Mouse (Mus musculus): Measurements from ENCODE around the gene Mok. TPM values are rescaled to one million over a fixed set of nuclear protein-coding genes. Genes with fewer than 3 reads are reported as not detected.

Mok gene
- total RNA-seq, 2 experiments from 2014 or later: 0.25 to 0.31 TPM

DNA sequence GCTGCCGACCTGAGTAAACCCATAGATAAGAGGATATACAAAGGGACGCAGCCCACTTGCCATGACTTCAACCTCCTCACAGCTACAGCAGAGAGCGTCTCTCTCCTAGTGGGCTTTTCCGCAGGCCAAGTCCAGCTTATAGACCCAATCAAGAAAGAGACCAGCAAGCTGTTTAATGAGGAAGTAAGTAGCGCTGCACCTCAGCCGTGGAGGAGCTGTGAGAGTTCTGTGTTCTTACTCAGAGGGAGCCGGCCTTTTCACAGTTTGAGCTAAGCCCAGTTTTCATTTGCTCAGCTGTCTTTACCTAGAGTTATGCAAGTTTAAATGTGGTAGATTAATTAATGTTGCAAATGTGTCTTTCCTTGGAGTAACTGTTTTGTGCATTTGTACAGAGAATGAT lies 61.4 kb downstream of the Mok start:
- intact Hi-C loops (cut with DNase I; ENCODE audit: low total_unique reads): no loop called here
- no peak for DNase-seq

GRCm38 (mm10) chr12:110777853-110778252 lies 62.9 kb downstream of the Mok start:
- intact Hi-C loops (cut with DNase I; ENCODE audit: low total_unique reads): no loop called here

GRCm38 (mm10) chr12:110775628-110776426 lies 64.9 kb downstream of the Mok start:
- intact Hi-C loops (cut with DNase I; ENCODE audit: low total_unique reads): no loop called here
- DNase-seq: no peak

More at GRCm38 (mm10) chr12:110777853-110778252, 62.9 kb downstream of the Mok start:
- no peak for DNase-seq

DNA sequence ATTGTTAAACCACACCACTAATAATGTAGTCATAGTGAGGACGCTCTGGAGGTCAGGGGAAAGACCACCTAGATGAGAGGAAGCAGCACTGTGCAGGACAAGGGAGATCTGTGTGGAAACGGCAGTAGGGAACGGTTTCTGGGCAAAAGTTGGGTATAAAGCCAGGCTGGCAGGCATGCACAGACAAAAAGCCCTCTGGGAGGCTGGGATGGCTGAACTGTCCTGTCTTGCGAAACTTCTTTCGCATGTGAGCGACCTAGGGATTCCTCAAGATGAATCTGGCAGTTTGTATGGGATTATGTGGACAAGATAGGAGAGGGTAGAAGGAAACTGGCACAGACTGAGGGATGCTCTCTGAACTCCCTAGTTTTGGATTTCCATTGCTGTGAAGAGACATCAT lies 68.8 kb downstream of the Mok start:
- no peak for DNase-seq
- intact Hi-C loops (cut with DNase I; ENCODE audit: low total_unique reads): no loop called here

- DNase-seq: no peak
- intact Hi-C loops (cut with DNase I; ENCODE audit: low total_unique reads): no loop called here
Observed at GRCm38 (mm10) chr12:110770479-110771247, 70.1 kb downstream of the Mok start.

DNA sequence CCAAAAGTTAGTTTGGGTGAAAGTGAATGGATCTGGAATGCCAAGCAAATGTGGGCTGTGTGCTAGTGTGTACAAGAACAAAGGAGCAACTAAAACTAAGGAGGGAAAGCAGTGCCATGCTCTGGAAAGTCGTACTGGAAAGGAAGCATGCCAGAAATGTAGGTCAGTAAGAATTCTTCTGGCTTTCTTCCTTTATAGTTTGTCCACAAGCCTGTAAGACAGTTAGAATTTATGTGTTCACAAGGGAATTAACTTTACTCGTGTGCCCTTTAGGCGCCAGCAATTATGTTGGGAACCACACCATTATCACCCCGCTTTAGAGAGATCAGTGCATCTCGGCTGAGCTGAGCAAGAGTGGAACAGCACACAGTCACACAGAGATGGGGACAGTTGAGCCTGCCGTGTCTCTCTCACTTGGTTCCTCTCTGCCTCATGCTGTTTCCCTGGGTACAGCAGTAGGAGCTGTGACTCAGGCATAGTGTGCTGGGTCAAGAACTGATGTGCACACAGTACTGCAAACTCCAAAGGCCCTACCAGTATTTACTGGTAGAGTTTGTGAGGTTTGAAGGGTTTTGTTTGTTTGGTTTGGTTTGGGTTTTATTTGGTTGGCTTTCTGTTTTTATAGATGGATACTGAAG lies 71.0 kb downstream of the Mok start:
- intact Hi-C loops (cut with DNase I; ENCODE audit: low total_unique reads): no loop called here
- no peak for DNase-seq

GRCm38 (mm10) chr12:110768562-110768961 lies 72.2 kb downstream of the Mok start:
- no peak for DNase-seq
- intact Hi-C loops (cut with DNase I; ENCODE audit: low total_unique reads): no loop called here

DNA sequence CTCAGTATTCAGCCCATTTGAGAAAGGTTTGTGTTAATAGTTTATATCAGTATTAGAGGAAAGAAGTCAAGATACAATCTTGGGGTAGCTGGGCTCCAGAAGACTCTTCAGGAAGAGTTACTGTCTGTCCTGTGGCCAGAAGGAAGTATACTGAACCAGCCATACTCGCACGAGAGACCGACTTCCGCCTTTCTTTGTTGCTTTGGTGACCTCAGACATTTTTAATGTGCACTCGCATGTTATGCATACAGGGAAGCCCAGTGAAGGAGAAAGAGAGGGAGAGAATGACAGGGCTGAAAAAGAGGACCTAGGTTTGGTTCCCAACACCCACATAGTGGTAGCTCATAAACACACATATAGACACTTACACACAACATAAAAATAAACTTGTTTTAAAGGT lies 76.2 kb downstream of the Mok start:
- intact Hi-C loops (cut with DNase I; ENCODE audit: low total_unique reads): no loop called here
- DNase-seq: no peak

DNA sequence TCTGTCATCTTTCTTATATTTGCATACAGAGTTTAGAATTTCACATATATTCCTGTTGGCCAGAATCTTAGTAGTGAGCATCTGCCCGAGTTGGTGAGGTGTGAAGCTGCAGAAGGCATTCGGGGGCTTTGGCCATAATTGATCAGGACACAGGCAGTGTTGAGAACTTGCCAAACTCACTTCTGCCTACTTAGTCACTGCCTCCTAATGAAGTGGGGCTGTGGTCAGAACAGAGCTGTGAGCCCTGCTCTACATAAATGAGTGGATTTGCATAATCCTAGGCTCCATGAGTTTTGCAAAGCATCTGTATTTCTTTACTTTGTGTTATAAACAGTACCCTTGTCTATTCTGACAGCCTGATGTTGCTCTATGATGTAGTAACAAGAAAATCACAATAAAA lies 78.4 kb downstream of the Mok start:
- DNase-seq: no peak
- intact Hi-C loops (cut with DNase I; ENCODE audit: low total_unique reads): no loop called here

DNA sequence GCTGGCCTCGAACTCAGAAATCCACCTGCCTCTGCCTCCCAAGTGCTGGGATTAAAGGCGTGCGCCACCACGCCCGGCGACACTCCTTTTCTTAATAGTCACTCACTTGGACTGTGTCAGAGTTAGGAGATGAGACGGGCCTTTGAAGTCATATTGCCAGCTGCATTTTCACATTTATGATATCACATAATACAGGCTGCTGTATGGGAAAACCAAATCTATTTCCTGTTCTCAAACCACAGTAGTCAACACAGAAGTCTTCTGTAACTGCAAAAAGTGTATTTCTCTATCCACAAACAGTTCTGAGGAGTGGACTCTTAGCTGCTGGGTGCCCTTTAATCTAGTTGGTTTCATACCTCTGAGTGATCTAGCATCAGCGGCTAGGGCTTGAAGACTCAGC lies 81.8 kb downstream of the Mok start:
- no peak for DNase-seq
- intact Hi-C loops (cut with DNase I; ENCODE audit: low total_unique reads): no loop called here

Other genes with a start within 250 kb of the Mok start
- 10 to 100 TPM; 63.0 to 69.7 TPM for gene Dync1h1, start 239.5 kb downstream of the Mok start, total RNA-seq (2021)
- gene 1700001K19Rik, start 158.3 kb downstream of the Mok start, total RNA-seq (2021): not detected
- 10 to 100 TPM; 33.3 to 62.2 TPM for gene Hsp90aa1, start 138.2 kb downstream of the Mok start, total RNA-seq (2021)
- 10 to 100 TPM; 19.1 to 20.3 TPM for gene Wdr20, start 103.0 kb downstream of the Mok start, total RNA-seq (2021)
- 1 to 10 TPM; 3.9 to 5.4 TPM for gene Zfp839, start 9.3 kb upstream of the Mok start, total RNA-seq (2021)
- gene Cinp, start 48.2 kb upstream of the Mok start, total RNA-seq (2021): 10 to 100 TPM; 30.5 to 32.9 TPM
- 1 to 10 TPM; 2.7 to 2.8 TPM for gene Tecpr2, start 48.3 kb upstream of the Mok start, total RNA-seq (2021)
- 100 to 1,000 TPM in 1 of 2 experiments, 10 to 100 TPM in 1; 87.2 to 221 TPM for gene Ankrd9, start 138.1 kb upstream of the Mok start, total RNA-seq (2021)
- gene Rcor1, start 198.4 kb upstream of the Mok start, total RNA-seq (2021): 10 to 100 TPM; 11.5 to 12.7 TPM

Data from gastrocnemius, postnatal 14 days (tissue).